Mouse (Mus musculus) liver, adult 2 months (tissue): ENCODE measurements around the gene Rhbdl3. TPM values are rescaled to one million over a fixed set of nuclear protein-coding genes. Genes with fewer than 3 reads are reported as not detected.

Source experiments
- DNase-seq: peaks from one replicate; pipeline ENCODE4 v3.0.0-alpha.2; 2011; ENCODE audit warnings: low read depth, low spot score; ENCODE audit errors: extremely low read depth
- H3K27ac ChIP-seq: fragments of 200-500 bp; replicated peaks from 2 replicates; pipeline ENCODE4 v1.5.1; 2012; ENCODE audit warnings: low read depth, mild to moderate bottlenecking, control low read depth, inconsistent platforms, low read length; ENCODE audit not compliant: insufficient read depth
- H3K27me3 ChIP-seq: fragments of 200-500 bp; 2 replicates; pipeline ENCODE4 v1.6.1; 2012; ENCODE audit warnings: mild to moderate bottlenecking, moderate library complexity, low read length, inconsistent platforms; ENCODE audit not compliant: control insufficient read depth, insufficient read depth
- H3K36me3 ChIP-seq: fragments of 200-500 bp; 2 replicates; pipeline ENCODE4 v1.6.1; 2012; ENCODE audit warnings: low read length, inconsistent platforms; ENCODE audit not compliant: control insufficient read depth, insufficient read depth
- H3K4me1 ChIP-seq: fragments of 200-500 bp; 2 replicates; pipeline ENCODE4 v1.6.1; 2011; ENCODE audit warnings: low read length; ENCODE audit not compliant: control insufficient read depth, insufficient read depth
- H3K4me3 ChIP-seq: fragments of 200-500 bp; 2 replicates; pipeline ENCODE4 v1.5.1; 2011; ENCODE audit warnings: low read depth, mild to moderate bottlenecking, control low read depth, low read length, moderate library complexity; ENCODE audit not compliant: insufficient read depth
- H3K79me2 ChIP-seq: fragments of 200-500 bp; 2 replicates; pipeline ENCODE4 v1.6.1; 2012; ENCODE audit warnings: inconsistent platforms, mild to moderate bottlenecking, low read length, moderate library complexity; ENCODE audit not compliant: control insufficient read depth, insufficient read depth
- H3K9ac ChIP-seq: fragments of 200-500 bp; 2 replicates; pipeline ENCODE4 v1.6.1; 2012; ENCODE audit warnings: low read depth, mild to moderate bottlenecking, control low read depth, inconsistent platforms, low read length
- CTCF ChIP-seq: fragments of 200-500 bp; IDR thresholded peaks from 2 replicates; pipeline ENCODE4 v1.5.1; 2011; ENCODE audit warnings: low read depth, low read length, control low read depth
- POLR2A ChIP-seq: fragments of 200-500 bp; IDR thresholded peaks from 2 replicates; pipeline ENCODE4 v1.6.1; 2011; ENCODE audit warnings: low read length, control low read depth; ENCODE audit not compliant: insufficient read depth; ENCODE audit errors: extremely low read depth
- WGBS: fragments of 180-500 bp; shearing (Covaris S2); methylation state at CpG from one replicate; pipeline ENCODE4 v1.1.7; 2018; 5-methylcytosine and 5-hydroxymethylcytosine counted together
- polyA plus RNA-seq: library from polyadenylated mRNA; depleted of rRNA; stranded (reverse); fragments of >200 nt; gene quantifications from 2 replicates; pipeline ENCODE4 v1.2.3, GENCODE M21; 2012
- total RNA-seq: library from RNA; depleted of rRNA; stranded (reverse); fragments of >200 nt; gene quantifications from 2 replicates; pipeline ENCODE4 v1.2.3, GENCODE M21; 2014

Gene Rhbdl3
- total and polyA plus RNA-seq, 2 experiments: 0.06 to 0.09 TPM

DNA sequence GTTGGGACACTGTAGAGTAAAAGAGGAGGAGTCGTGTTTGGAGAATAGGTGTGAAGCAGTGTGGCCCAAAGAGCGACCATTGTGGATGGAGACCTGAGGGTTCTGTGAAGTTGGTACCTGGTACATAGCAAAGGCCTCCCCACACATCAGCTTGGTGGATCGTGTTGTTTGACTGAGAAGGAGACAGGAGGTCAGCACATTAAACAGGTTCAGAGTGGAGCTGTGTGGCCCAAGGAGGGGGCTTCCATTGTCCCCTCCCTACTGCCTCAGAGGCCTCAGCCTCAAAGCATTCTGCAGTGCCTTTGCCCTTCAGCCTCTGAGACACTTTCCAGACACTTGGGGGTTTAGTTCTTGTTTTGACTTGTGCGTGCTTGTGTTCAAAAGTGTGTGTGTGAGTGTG, 13.2 kb downstream of the Rhbdl3 start:
- Histone ChIP-seq H3K36me3 (no peaks in the 10 kb centered on the region), H3K4me1 (no peaks in the 10 kb centered on the region), H3K9ac (no peak overlapping the region), H3K27me3 (no peaks in the 10 kb centered on the region), H3K27ac (no peak overlapping the region), H3K4me3 (no peak overlapping the region), H3K79me2 (no peaks in the 10 kb centered on the region)
- no peak for TF ChIP-seq POLR2A
- TF ChIP-seq CTCF: no peak
- no peak for DNase-seq
- WGBS: 82% methylated on average over 4 of the region's 4 CpGs

DNA sequence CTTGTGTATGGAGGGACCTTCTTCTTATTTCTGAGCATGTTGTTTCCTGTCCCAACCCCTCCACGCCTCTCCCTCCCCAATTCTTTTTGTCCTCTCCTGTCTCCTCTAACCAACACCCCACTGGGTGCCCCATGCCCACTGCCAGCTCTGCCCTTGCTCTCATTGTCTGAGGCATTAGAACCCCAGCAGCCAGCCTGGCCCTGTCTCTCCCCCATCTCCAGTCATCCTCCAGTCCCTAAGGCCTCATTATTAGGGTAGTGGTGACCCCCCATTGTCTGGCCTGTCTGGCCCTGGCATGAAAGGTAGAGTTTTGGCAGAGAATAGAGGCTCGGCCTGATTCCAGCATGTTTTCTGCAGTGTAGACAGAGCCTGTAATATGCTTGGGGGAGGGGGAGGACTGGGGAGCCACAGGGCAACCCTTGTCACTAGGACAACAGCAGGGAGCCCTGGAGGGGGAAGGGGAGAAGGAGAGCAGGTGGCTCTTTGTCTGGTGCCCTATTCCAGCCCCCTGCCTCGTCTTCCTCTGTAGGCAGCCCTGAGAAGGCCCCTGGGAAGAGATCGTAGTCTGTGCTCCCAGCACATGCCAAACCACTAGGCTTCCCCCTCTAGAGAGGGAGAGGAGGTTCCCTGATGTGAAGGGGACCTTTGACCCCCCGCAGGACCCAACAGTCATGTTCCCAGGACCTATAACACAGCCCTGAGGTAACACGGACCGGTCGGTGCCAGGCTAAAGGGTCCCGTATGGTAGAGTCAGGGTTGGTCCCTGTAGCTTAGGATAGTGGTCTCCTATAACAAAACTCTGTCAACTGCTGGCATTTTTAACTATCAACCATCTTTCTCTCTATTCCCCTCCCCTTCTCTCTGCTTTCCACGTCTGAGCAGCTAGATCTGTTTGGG, 15.3 kb downstream of the Rhbdl3 start:
- no peaks in the 10 kb centered on the region for H3K4me1 ChIP-seq
- WGBS: 67% methylated on average over 10 of the region's 10 CpGs
- no peaks in the 10 kb centered on the region for H3K27me3 ChIP-seq
- no peaks in the 10 kb centered on the region for H3K79me2 ChIP-seq
- no peak overlapping the region for H3K27ac ChIP-seq
- no peak overlapping the region for H3K4me3 ChIP-seq
- no peak for TF ChIP-seq POLR2A
- no peak for TF ChIP-seq CTCF
- H3K9ac ChIP-seq: no peak overlapping the region
- no peak for DNase-seq
- no peaks in the 10 kb centered on the region for H3K36me3 ChIP-seq

GRCm38 (mm10) chr11:80323255-80323654, 22.5 kb downstream of the Rhbdl3 start:
- no peak for DNase-seq
- TF ChIP-seq CTCF: no peak
- TF ChIP-seq POLR2A: no peak

DNA sequence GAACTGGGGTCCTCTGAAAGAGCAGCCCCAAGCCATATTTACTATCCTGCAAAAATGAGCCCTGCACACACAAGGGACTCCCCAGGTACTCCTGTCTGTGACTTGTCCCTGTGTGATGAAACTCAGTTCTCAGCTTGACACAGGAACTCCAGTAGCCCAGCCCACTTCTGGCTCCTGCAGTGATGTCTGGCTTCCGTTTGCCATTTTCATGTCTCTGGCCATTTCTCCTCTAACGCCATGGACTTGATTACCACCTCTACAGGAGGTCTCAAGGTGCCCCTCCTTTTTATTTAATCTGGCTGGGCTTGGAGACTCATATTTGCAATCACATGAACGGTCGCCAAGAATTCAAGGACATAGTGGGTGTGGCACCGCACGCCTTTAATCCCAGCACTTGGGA, 23.9 kb downstream of the Rhbdl3 start:
- no peak for DNase-seq
- Histone ChIP-seq H3K27ac (no peak overlapping the region), H3K4me1 (no peaks in the 10 kb centered on the region), H3K79me2 (no peaks in the 10 kb centered on the region), H3K36me3 (no peaks in the 10 kb centered on the region), H3K4me3 (no peak overlapping the region), H3K9ac (no peak overlapping the region), H3K27me3 (no peaks in the 10 kb centered on the region)
- TF ChIP-seq POLR2A: no peak
- no peak for TF ChIP-seq CTCF
- WGBS: 74% methylated on average over 6 of the region's 6 CpGs

More at GRCm38 (mm10) chr11:80323255-80323654, 22.5 kb downstream of the Rhbdl3 start:
- H3K27ac ChIP-seq: no peak overlapping the region
- 70% methylated on average over 13 of the region's 13 CpGs for WGBS
- no peaks in the 10 kb centered on the region for H3K27me3 ChIP-seq
- H3K79me2 ChIP-seq: no peaks in the 10 kb centered on the region
- H3K4me3 ChIP-seq: no peak overlapping the region
- no peaks in the 10 kb centered on the region for H3K36me3 ChIP-seq
- H3K4me1 ChIP-seq: no peaks in the 10 kb centered on the region
- H3K9ac ChIP-seq: no peak overlapping the region

DNA sequence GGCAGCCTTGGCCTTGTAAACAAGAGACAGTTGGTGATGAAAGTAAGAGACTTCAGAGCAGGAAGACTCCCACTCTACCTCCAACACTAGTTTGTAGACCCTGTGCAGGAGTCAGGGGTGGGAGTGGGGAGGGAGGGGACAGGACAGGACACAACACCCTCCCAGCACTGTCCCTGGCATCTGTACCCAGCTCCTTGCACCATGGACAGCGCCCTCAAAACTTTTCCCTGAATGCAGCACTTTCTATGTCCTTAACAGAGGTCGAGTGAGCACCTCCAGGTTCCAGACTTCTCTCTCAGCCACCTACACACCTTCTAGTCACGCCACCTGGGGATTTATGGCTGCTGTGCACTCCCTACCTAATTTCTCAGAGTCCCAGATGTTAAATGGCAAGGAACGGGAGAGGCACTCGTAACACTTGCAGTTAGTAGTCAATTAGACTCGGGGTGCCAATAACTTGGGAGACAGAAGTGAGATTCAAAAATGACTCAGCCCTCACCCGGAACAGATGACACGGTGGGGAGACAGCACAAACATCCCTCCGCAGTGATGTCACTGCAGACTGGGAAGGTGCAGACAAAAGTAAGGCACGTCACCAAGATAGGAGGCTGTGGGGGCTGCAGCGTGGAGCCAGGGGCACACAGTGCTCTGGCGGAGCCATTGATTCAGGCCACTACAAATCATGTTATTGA, 32.1 kb downstream of the Rhbdl3 start:
- no peak overlapping the region for H3K9ac ChIP-seq
- 69% methylated on average over 12 of the region's 12 CpGs for WGBS
- TF ChIP-seq POLR2A: no peak
- no peak for TF ChIP-seq CTCF

More for the DNA sequence above, 32.1 kb downstream of the Rhbdl3 start:
- no peak overlapping the region for H3K27ac ChIP-seq
- no peak overlapping the region for H3K4me3 ChIP-seq
- no peak for DNase-seq
- H3K4me1 ChIP-seq: no peaks in the 10 kb centered on the region
- H3K79me2 ChIP-seq: no peaks in the 10 kb centered on the region
- no peaks in the 10 kb centered on the region for H3K36me3 ChIP-seq
- no peaks in the 10 kb centered on the region; the same call in 1 of the 2 replicates for H3K27me3 ChIP-seq
